Mouse (Mus musculus): ENCODE measurements around the gene Tenm3.

Gene Tenm3

GRCm38 (mm10) chr8:48809104-48809503 is 34.6 kb downstream of the Tenm3 start:
- no peak for DNase-seq (ENCODE audit: low spot score)

- no peak for DNase-seq (ENCODE audit: low spot score)
These were observed 40.7 kb downstream of the Tenm3 start for GRCm38 (mm10) chr8:48803070-48803469.

GRCm38 (mm10) chr8:48802231-48802630 is 41.5 kb downstream of the Tenm3 start:
- DNase-seq (ENCODE audit: low spot score): no peak

GRCm38 (mm10) chr8:48797955-48798359 is 45.8 kb downstream of the Tenm3 start:
- DNase-seq (ENCODE audit: low spot score): no peak

- DNase-seq (ENCODE audit: low spot score): no peak
These were observed 49.5 kb downstream of the Tenm3 start for GRCm38 (mm10) chr8:48794285-48794684.

GRCm38 (mm10) chr8:48793729-48794128 is 50.0 kb downstream of the Tenm3 start:
- no peak for DNase-seq (ENCODE audit: low spot score)

- no peak for DNase-seq (ENCODE audit: low spot score)
These were observed 51.0 kb downstream of the Tenm3 start for GRCm38 (mm10) chr8:48792587-48793326.

GRCm38 (mm10) chr8:48783308-48783707 is 60.4 kb downstream of the Tenm3 start:
- DNase-seq (ENCODE audit: low spot score): no peak

GRCm38 (mm10) chr8:48780628-48781027 is 63.1 kb downstream of the Tenm3 start:
- no peak for DNase-seq (ENCODE audit: low spot score)

GRCm38 (mm10) chr8:48779194-48779593 is 64.6 kb downstream of the Tenm3 start:
- DNase-seq (ENCODE audit: low spot score): no peak

GRCm38 (mm10) chr8:48776081-48776480 is 67.7 kb downstream of the Tenm3 start:
- no peak for DNase-seq (ENCODE audit: low spot score)

- DNase-seq (ENCODE audit: low spot score): no peak
These were observed 68.2 kb downstream of the Tenm3 start for GRCm38 (mm10) chr8:48775531-48776037.

GRCm38 (mm10) chr8:48774837-48775236 is 68.9 kb downstream of the Tenm3 start:
- no peak for DNase-seq (ENCODE audit: low spot score)

GRCm38 (mm10) chr8:48766545-48767234 is 77.1 kb downstream of the Tenm3 start:
- no peak for DNase-seq (ENCODE audit: low spot score)

GRCm38 (mm10) chr8:48765212-48765611 is 78.5 kb downstream of the Tenm3 start:
- DNase-seq (ENCODE audit: low spot score): no peak

- DNase-seq (ENCODE audit: low spot score): no peak
These were observed 79.7 kb downstream of the Tenm3 start for GRCm38 (mm10) chr8:48764011-48764410.

- DNase-seq (ENCODE audit: low spot score): no peak
These were observed 86.9 kb downstream of the Tenm3 start for GRCm38 (mm10) chr8:48756874-48757273.

- no peak for DNase-seq (ENCODE audit: low spot score)
These were observed 88.3 kb downstream of the Tenm3 start for GRCm38 (mm10) chr8:48755492-48755891.

GRCm38 (mm10) chr8:48754959-48755358 is 88.8 kb downstream of the Tenm3 start:
- no peak for DNase-seq (ENCODE audit: low spot score)

- no peak for DNase-seq (ENCODE audit: low spot score)
These were observed 91.8 kb downstream of the Tenm3 start for GRCm38 (mm10) chr8:48751965-48752364.

- DNase-seq (ENCODE audit: low spot score): no peak
These were observed 95.2 kb downstream of the Tenm3 start for GRCm38 (mm10) chr8:48748503-48749059.

GRCm38 (mm10) chr8:48743912-48744311 is 99.8 kb downstream of the Tenm3 start:
- no peak for DNase-seq (ENCODE audit: low spot score)

- no peak for DNase-seq (ENCODE audit: low spot score)
These were observed 101.0 kb downstream of the Tenm3 start for GRCm38 (mm10) chr8:48742741-48743140.

Measured in layer of hippocampus, adult 9-10 months (tissue).